Mouse (Mus musculus) brain, embryonic 14.5 days (tissue): ENCODE results near the gene Unc5cl.
A peak's percentile ranks its signal among the peaks of the same experiment; 100 is the strongest.

ENCODE experiments used
- CTCF ChIP-seq: fragments of 200-500 bp; IDR thresholded peaks from 2 replicates; pipeline ENCODE4 v1.5.1; 2012; ENCODE audit warnings: inconsistent platforms, mild to moderate bottlenecking, moderate library complexity, borderline replicate concordance; ENCODE audit not compliant: insufficient read depth, insufficient read length; ENCODE audit errors: extremely low read depth
- POLR2A ChIP-seq: fragments of 200-500 bp; IDR thresholded peaks from 2 replicates; pipeline ENCODE4 v1.6.1; 2012; ENCODE audit warnings: mild to moderate bottlenecking, inconsistent platforms, borderline replicate concordance; ENCODE audit not compliant: poor library complexity, insufficient read depth, insufficient read length, severe bottlenecking; ENCODE audit errors: extremely low read depth

- TF ChIP-seq CTCF (no peak), POLR2A (peak; percentile 63)
Measured at GRCm38 (mm10) chr17:48408526-48409291, 46.0 kb upstream of the Unc5cl start.
